Mouse (Mus musculus): ENCODE measurements around the gene Prl3d3. TPM values are rescaled to one million over a fixed set of nuclear protein-coding genes. Genes with fewer than 3 reads are reported as not detected.

Gene Prl3d3
- polyA plus RNA-seq (2017; shearing (Covaris generic)) = not detected

DNA sequence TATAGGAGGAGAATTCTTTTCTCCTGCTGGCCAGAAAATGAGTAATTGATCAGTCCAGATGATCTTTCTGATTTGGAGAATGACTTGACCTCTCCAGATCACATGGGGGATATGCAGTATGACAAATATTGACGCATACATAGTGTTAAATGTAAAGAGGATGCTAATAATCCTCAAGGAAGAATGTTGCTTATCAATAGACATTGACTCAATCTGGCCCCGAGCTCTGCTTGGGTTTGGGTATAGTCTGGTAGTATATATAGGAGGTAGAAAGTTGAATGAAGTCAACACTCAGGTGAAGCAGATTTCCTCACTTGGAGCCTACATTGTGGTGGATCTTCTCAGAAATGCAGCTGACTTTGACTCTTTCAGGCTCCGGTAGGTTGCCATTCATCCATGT lies at the start of gene Prl3d3:
Gene Prl3d3, plus strand, starts transcription at position 301 of the 400 bp plus-strand sequence.

GRCm38 (mm10) chr13:27121398-27121797 lies 35.2 kb upstream of the Prl3d3 start, which contains the start of gene Prl3d2:
Gene Prl3d2 (plus strand): TSS chr13:27121698.

DNA sequence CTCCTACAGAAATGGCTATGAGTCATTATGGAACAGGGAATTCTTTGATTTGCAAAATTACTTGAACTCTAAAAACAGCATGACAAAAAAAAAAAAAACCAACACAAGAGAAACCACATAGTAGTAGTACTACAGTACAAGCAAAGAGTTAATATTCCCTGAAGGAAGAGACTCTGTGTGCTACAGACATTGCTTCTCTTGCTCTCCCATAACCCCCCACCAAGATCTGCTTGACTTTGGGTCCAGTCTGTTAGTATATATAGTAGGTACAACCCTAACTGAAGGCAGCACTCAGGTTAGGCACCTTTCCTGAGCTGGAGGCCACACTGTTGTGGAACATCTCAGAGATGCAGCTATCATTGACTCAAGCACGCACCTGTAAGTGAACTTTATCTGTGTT lies 39.8 kb downstream of the Prl3d3 start, which contains the start of gene Prl3c1:
Gene Prl3c1, plus strand, starts transcription at position 301 of the 400 bp plus-strand sequence.

Other genes with a start within 250 kb of the Prl3d3 start
- gene Prl, start 99.2 kb upstream of the Prl3d3 start, polyA plus RNA-seq (2017; shearing (Covaris generic)) = under 1 TPM in 1 of 2 experiments, not detected in 1; 0.23 TPM
- gene Prl3d1, start 62.6 kb upstream of the Prl3d3 start, polyA plus RNA-seq (2017; shearing (Covaris generic)) = not detected
- gene Prl3d2, start 35.1 kb upstream of the Prl3d3 start, polyA plus RNA-seq (2017; shearing (Covaris generic)) = not detected
- gene Prl3c1, start 39.9 kb downstream of the Prl3d3 start, polyA plus RNA-seq (2017; shearing (Covaris generic)) = not detected
- not detected for gene Prl3b1, start 85.1 kb downstream of the Prl3d3 start, polyA plus RNA-seq (2017; shearing (Covaris generic))
- not detected for gene Prl3a1, start 102.6 kb downstream of the Prl3d3 start, polyA plus RNA-seq (2017; shearing (Covaris generic))
- not detected for gene Prl6a1, start 155.8 kb downstream of the Prl3d3 start, polyA plus RNA-seq (2017; shearing (Covaris generic))
- not detected for gene Prl8a2, start 188.9 kb downstream of the Prl3d3 start, polyA plus RNA-seq (2017; shearing (Covaris generic))
- not detected for gene Prl2b1, start 234.1 kb downstream of the Prl3d3 start, polyA plus RNA-seq (2017; shearing (Covaris generic))

All from activated CD4-positive, CD25-positive, alpha-beta regulatory T cell (primary cell).